Mouse (Mus musculus): ENCODE measurements at regions not wholly inside any gene's neighbourhood (a gene's known extent, or its start where the extent isn't known, plus 50 kb on each side); places are given as distances from the start of the nearest gene placed in this dataset.
A peak's percentile ranks its signal among the peaks of the same experiment; 100 is the strongest.

GRCm38 (mm10) chr5:118879808-118880478 is 319.5 kb downstream of the Med13l start:
- DNase-seq (ENCODE audit: low spot score in 2 of 2) = peak; percentile 80 to 81

- no peak for DNase-seq (ENCODE audit: low spot score in 2 of 2)
Measured at GRCm38 (mm10) chr5:118880546-118880945, 320.1 kb downstream of the Med13l start.

- no peak for DNase-seq (ENCODE audit: low spot score in 2 of 2)
Measured at GRCm38 (mm10) chr5:118881886-118882285, 321.4 kb downstream of the Med13l start.

- DNase-seq (ENCODE audit: low spot score in 2 of 2) = no peak
Measured at GRCm38 (mm10) chr5:118888131-118888530, 327.7 kb downstream of the Med13l start.

GRCm38 (mm10) chr5:118891131-118891530 is 330.7 kb downstream of the Med13l start:
- peak in 1 of 2 experiments; percentile 18 for DNase-seq (ENCODE audit: low spot score in 2 of 2)

GRCm38 (mm10) chr5:118908224-118908623 is 347.7 kb downstream of the Med13l start:
- DNase-seq (ENCODE audit: low spot score in 2 of 2) = no peak

GRCm38 (mm10) chr5:118909756-118910155 is 349.3 kb downstream of the Med13l start:
- DNase-seq (ENCODE audit: low spot score in 2 of 2) = no peak

- DNase-seq (ENCODE audit: low spot score in 2 of 2) = no peak
Measured at GRCm38 (mm10) chr5:118914191-118914750, 353.8 kb downstream of the Med13l start.

- DNase-seq (ENCODE audit: low spot score in 2 of 2) = no peak
Measured at GRCm38 (mm10) chr5:118923357-118923756, 362.9 kb downstream of the Med13l start.

GRCm38 (mm10) chr5:118929037-118929436 is 368.6 kb downstream of the Med13l start:
- no peak for DNase-seq (ENCODE audit: low spot score in 2 of 2)

GRCm38 (mm10) chr5:118929990-118930501 is 369.6 kb downstream of the Med13l start:
- peak in 1 of 2 experiments; percentile 4 for DNase-seq (ENCODE audit: low spot score in 2 of 2)

- no peak for DNase-seq (ENCODE audit: low spot score in 2 of 2)
Measured at GRCm38 (mm10) chr5:118939336-118940039, 379.0 kb downstream of the Med13l start.

- no peak for DNase-seq (ENCODE audit: low spot score in 2 of 2)
Measured at GRCm38 (mm10) chr5:118944256-118944655, 383.8 kb downstream of the Med13l start.

- peak in 1 of 2 experiments; percentile 2 for DNase-seq (ENCODE audit: low spot score in 2 of 2)
Measured at GRCm38 (mm10) chr5:118946090-118946489, 385.6 kb downstream of the Med13l start.

GRCm38 (mm10) chr5:118946994-118947393 is 386.5 kb downstream of the Med13l start:
- DNase-seq (ENCODE audit: low spot score in 2 of 2) = no peak

GRCm38 (mm10) chr5:118948119-118948786 is 387.8 kb downstream of the Med13l start:
- DNase-seq (ENCODE audit: low spot score in 2 of 2) = no peak

GRCm38 (mm10) chr5:118951067-118951466 is 390.6 kb downstream of the Med13l start:
- no peak for DNase-seq (ENCODE audit: low spot score in 2 of 2)

GRCm38 (mm10) chr5:118960521-118961001 is 400.1 kb downstream of the Med13l start:
- no peak for DNase-seq (ENCODE audit: low spot score in 2 of 2)

GRCm38 (mm10) chr5:118961091-118961490 is 400.6 kb downstream of the Med13l start:
- no peak for DNase-seq (ENCODE audit: low spot score in 2 of 2)

- no peak for DNase-seq (ENCODE audit: low spot score in 2 of 2)
Measured at GRCm38 (mm10) chr5:118962152-118962551, 401.7 kb downstream of the Med13l start.

- no peak for DNase-seq (ENCODE audit: low spot score in 2 of 2)
Measured at GRCm38 (mm10) chr5:118963001-118963400, 402.5 kb downstream of the Med13l start.

- DNase-seq (ENCODE audit: low spot score in 2 of 2) = no peak
Measured at GRCm38 (mm10) chr5:118966901-118967300, 406.4 kb downstream of the Med13l start.
